Mouse (Mus musculus) mesoderm, embryonic 11.5 days (tissue): ENCODE measurements around the gene Mob3a.

Experiments used
- DNase-seq: peaks from one replicate; pipeline ENCODE4 v3.0.0-alpha.2; 2012; ENCODE audit warnings: low read depth, low spot score

The Mob3a gene

GRCm38 (mm10) chr10:80701721-80702535 is at the start of gene Mob3a, which contains the start of gene Izumo4:
Mob3a (minus strand) TSS chr10:80701977.
Izumo4 (plus strand) TSS chr10:80702184.
- peak; percentile 100 for DNase-seq

DNA sequence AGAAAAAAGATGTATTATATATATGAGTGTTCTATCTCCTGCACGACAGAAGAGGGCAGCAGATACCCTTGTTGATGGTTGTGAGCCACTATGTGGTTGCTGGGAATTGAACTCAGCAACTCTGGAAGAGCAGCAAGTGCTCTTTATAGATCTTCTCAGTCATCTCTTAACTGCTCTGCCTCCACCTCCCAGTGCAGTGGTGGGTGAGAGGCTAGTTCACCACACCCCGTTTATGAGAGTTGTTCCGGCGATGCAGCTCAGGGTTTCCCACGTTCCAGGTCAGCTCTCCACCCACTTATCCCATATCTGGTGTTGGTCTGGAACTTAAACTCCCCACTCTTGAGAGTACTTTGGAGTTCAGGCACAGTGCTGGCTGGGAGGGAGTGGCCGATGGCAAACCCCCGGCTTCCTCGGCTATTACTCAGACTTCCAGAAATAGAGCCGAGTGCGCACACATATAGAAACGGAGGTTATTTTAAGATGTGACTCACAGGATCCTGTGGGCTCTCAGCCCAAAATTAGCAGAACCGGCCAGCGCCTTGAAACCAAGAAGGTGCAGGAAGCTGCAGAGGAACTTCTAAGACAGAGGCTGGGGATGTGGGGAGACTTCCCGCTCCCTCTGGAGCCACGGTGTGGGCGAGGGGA is 49.5 kb upstream of the Mob3a start:
- DNase-seq, result no peak

DNA sequence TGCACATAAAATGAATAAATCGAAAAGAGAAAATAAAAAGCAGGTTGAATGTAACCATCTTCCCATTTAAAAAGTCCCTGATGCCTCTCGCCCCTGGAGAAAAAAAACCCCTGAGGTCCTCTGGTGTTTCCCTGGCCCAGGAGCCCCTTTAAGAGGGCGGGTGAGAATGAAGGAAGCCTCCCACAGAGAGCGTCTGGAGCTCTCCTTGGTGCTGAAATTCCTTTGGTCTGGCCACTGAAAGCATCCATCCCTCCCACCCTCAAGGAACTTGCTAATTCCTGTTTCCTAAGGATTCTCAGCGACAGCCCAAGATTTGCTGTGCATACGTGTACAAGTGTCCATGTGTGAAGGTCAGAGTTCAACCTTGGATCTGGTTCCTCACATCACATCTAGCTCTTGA is 46.8 kb upstream of the Mob3a start:
- peak; percentile 87 for DNase-seq

DNA sequence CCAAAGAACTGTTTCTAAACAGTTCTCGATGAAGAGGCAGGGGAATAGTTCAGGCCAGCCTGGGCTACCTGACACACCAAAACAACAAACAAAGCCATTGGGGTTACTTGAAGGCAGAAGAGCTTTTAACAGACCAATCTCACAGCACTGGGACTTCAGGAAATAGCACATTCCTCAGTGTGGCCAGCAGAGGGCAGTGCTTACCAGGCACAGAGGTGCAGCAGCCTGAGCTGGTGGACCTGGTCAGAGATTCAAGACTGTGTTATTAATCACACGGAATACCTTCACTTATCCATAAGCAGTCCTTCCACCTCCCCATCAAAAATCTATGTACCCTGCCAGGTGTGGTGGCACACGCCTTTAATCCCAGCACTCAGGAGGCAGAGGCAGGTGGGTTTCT is 45.6 kb upstream of the Mob3a start:
- DNase-seq, result peak; percentile 81

DNA sequence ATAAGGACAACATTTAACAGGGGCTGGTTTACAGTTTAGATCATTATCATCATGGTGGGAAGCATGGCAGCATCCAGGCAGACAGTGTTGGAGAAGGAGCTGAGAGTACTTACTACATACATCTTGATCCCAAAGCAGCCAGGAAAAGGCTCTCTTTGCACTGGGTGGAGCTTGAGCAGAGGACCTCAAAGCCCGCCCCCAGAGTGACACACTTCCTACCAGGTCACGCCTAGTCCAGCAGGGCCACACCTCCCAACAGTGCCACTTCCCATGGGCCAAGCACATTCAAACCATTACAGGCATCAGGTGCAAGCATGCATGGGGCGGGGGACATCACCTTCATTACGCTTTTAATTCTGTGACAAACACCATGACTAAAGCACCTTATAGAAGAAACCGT is 42.5 kb upstream of the Mob3a start:
- no peak for DNase-seq

DNA sequence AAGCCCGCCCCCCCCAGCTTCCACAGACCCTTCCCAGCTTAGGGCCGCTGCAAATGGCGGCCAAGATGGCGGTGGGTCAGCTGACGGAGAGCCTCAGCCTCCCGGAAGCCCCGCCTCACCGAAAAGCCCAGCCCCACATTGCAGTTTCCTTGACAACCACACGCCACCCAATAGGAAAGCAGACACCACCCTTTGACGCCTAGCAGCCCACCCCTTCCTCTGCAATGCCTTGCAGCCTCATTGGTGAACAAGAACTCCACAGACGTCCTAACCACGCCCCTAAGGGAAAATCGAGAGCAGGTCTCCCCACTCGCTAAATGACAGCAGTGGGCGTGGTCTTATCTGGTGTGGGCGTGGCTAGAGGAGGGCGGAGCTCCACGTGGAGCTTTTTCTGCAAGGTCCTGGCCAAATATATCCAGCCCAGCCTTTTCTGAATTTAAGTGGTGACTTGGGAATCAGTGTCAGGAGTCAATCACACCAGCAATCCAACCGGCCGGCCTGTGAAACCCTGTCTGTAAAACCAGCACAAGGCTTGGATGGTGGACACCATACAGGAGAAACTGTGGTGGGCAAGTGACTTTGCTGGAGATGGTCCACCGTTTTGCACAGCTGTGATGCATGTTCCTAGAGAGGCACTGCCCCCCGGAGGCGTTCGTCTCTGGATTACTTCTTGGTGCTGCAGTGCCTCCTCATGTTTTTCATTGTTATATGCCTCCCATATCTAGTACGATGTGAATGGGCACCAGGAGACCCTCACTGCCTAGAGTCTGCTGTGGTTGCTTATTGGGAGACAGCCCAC is 40.6 kb upstream of the Mob3a start, which contains the start of gene Ap3d1:
TSS of gene Ap3d1 (minus strand) at position 85 of the 799 bp plus-strand sequence.
- DNase-seq, result peak; percentile 100

- DNase-seq, result no peak
Observed at GRCm38 (mm10) chr10:80741634-80742179, 39.9 kb upstream of the Mob3a start.

DNA sequence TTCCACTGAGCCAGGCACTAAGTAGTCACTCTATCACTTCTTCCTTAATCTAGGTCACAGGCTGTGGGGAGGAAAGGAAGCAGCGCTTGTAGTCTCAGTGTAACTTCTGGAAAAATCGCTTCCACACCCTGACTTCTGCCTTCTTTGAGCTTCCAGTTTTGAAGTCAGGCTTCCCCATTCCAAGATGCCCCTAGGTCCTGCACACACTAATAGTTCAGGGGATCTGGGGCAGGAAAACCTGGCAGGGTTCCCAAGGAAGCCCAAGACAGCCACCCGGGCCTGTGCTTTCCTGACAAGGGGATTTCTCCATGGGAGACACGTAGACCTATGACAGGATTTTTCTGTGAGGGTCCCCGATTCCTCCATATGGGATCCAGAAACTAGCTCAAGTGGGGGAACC is 39.4 kb upstream of the Mob3a start:
- no peak for DNase-seq

DNA sequence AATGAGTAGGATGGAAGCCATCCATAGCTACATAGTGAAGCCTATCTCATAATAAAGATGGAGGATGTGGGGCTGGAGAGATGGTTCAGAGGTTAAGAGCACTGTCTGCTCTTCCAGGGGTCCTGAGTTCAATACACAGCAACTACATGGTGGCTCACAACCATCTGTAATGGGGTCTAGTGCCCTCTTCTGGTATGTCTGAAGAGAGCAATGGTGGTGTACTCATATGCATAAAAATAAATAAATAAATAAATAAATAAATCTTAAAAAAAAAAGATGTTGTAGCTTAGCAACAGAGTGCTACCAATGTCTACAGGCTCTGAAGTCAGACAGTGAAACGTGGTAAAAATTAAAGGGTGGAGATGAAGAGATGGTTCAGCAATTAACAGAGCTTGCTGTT is 36.9 kb upstream of the Mob3a start:
- DNase-seq, result no peak

GRCm38 (mm10) chr10:80736731-80737130 is 35.0 kb upstream of the Mob3a start:
- DNase-seq, result no peak

DNA sequence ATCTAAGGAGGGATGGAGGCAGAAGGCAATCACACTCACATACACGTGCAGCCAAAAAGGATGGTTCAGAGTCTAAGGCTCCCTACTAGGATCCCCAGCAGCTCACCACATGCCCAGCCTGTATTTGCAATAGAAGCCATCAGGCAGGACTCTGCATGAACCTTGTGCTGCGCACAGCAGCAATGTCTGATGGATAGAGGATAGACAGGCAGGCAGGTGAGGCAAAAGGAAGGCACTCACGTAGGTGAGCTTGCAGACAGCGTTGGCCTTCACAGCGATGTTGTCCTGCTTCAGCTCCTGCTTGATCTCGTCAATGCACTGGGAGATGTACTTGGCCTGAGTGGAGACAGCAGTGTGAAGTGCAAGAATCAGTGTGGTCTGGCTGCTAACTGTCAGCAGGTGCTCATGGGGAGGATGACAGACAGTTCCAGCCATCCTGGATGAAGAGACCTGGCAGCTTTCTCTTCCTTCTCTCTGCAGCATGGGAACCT is 30.9 kb upstream of the Mob3a start:
- no peak for DNase-seq

GRCm38 (mm10) chr10:80727369-80728127 is 25.8 kb upstream of the Mob3a start:
- DNase-seq, result no peak

DNA sequence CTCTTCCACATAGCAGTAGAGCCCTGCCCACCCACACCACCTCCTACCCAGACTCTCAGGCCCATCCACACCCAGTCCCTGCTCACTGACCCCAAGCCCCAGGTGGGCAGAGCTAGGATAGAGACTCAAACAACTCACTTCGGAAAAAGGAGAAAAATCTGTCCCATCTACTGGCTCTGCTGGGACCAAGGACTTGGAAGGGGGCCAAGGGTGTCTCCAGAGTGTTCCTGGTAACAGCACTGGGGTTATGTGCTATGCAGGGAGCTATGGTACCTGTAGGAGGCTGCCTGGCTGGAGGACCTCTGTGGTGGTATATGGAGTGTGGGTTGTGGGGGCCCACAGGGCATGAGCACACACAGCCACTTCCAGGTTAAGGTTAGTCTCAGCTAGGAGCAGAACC is 15.5 kb upstream of the Mob3a start:
- DNase-seq, result no peak

DNA sequence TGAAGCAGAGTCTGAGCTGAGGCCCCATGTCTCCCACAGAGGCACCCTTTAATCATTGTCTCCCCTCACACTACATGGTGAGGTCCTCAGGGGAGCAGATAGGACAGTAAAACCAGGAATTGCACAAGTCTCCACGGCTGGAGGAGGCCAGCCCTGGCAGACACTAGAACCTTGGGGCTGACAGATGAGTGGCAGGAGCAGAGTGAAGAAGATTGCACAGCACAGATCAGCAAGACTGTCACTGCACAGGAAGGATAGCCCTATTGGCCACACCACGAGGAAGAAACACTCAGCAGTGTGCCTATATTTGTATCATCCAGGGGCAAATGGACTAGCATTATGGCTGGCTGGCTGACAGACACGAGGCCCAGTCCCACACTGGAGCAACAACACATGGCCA is 9.1 kb upstream of the Mob3a start:
- no peak for DNase-seq

DNA sequence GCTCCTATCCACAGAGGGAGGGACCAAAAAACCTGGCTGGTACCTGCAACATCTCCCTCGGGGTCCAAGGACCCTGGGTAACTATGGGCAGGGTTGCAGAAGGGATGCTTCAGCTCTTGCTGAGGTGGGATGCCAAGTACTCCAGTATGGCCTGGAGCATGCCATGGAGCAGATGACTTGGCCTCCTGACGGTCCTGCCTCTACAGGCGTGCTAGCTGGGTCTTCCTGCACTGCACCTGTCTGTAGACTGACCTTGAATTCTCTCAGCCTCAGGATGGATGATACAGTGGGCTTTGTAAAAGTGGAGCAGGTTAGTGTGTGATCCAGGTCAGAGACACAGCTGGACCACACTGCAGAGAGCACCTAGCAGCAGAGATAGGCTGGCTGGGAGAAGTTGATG is 3.7 kb upstream of the Mob3a start:
- no peak for DNase-seq

GRCm38 (mm10) chr10:80705033-80705432 is 3.3 kb upstream of the Mob3a start:
- DNase-seq, result no peak

- DNase-seq, result no peak
Observed at GRCm38 (mm10) chr10:80704418-80704817, 2.6 kb upstream of the Mob3a start.

GRCm38 (mm10) chr10:80703643-80704042 is 1.9 kb upstream of the Mob3a start:
- DNase-seq, result no peak

DNA sequence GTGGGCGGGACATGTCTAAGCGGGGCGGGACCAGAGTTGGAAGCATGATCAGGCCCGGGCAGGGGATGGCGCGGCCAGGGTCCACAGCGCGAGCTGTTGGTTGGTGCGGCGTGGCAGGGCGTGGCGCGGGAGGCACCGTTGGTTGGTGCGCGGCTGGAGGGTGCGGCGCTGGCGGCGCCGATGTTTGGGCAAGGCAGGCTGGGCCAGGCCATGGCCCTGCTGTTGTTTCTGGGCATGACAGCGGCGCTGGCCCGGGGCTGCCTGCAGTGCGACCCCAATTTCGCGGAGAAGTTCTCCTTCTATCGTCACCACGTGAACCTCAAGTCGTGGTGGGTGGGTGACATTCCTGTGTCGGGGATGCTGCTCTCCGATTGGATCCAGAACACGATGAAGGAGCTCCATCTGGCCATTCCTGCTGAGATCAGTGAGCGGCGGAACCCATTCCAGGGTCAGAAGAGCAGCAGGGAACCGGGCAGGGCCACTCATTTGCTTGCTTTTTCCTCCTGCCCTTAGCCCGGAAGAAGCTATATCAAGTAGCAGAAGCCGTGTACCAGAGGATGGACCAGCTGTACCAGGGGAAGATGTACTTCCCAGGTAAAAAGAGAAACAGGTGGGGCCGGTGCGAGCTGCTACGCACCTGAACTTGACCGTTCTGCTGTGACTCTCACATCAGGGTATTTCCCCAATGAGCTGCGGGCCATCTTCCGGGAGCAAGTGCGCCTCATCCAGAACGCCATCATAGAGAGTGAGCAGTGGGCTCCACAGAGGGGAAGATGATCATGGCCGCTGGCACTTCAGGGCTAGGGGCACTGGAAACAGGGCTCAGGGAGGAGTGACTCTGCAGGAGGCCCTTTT is 986 bp upstream of the Mob3a start:
- DNase-seq, result peak; percentile 94

GRCm38 (mm10) chr10:80700732-80701131 is 1.0 kb downstream of the Mob3a start:
- DNase-seq, result no peak
